Mouse (Mus musculus): ENCODE measurements around the gene Ctsa.
"Not testable (repeated sequence)": the region's sequence is repeated elsewhere in the genome, so short reads cannot be mapped to it uniquely, and the experiment has no call there.

The Ctsa gene

GRCm38 (mm10) chr2:164856309-164857100 is 23.8 kb downstream of the Ctsa start:
- no peak for DNase-seq

DNA sequence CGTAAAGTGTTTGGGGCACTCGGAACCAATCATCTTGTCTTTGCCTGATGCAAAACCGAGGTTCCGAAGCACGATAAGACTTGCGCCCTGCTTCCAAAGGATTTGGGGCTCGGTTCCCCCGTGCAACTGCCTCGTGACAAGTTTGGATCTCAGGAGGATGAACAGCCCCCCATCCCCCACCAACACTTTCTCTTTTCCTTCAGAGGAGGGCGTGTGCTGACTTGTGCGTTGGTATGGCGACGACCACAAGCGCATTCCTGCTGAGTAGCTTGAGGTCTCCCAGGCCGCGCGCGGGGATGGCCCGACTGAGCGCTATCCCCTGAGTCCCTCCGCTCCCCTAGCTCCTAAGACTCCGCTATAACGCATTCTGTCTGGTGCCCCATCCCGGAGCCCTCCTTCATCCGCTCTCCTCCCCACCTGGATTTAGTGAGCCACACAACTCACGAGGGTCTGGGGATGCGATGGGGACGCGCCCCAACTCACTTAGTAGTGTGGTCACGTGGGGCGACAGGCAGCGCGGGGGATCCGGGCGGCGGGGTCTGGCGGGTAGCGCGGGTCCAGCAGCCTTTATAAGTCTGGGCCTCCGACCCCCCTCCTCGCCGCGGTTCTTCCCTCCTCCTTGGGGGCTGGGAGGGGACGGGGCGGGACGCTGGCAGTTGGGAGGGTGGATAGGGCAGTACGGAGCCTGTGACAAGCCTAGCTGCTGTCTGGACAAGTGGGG is 24.6 kb downstream of the Ctsa start, which contains the start of gene Pltp:
TSS of gene Pltp (minus strand) at position 611 of the 721 bp plus-strand sequence.
- no peak for DNase-seq

DNA sequence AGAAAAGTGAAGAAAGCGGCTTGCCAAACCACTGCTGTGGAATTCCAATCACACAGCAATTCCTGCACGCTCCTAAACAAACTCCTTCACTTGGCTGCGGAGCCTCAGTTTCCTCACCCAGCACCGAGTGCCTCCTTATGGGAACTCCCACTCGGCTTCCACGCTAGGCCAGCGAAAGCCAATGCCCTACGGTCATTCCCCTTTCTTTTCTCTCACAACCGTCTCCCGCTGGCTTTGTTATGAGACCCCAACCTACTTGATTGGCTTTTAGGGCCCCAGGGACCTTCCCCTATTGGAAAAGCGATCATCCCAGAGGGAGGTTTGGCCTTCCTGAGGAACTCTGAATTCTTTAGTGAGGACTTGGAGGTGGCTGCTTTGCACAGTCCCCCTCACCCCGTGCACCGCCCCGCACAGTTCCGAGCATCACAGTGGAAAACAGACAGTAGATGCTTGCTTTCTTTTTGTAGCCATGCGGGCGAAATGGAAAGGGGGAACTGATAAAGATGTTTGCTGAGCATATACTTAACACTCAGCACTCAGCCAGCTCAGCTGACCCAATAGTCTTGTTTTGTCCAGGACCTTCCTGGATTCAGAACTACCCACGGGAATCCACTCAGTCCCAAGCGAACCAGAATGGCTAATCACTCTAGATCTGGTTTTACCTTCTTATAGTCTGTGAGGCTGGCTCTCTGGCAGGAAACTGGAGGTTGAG is 25.3 kb downstream of the Ctsa start:
- DNase-seq = no peak

DNA sequence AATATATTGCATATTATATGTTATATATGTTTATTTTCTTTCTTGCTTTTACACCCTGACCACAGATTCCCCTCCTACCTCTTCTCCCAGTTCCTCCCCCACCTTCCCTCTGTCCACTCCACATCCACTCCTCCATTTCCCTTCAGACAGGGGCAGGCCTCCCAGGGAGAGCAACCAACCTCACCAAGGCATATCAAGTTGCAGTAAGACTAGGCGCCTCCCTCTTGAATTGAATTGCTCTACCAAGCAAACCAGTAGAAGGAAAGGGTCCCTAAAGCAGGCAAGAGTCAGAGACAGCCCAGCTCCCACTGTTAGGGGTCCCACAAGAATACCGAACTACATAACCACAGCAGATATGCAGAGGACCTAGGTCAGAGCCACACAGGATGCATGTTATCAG is 26.5 kb downstream of the Ctsa start:
- no peak for DNase-seq

DNA sequence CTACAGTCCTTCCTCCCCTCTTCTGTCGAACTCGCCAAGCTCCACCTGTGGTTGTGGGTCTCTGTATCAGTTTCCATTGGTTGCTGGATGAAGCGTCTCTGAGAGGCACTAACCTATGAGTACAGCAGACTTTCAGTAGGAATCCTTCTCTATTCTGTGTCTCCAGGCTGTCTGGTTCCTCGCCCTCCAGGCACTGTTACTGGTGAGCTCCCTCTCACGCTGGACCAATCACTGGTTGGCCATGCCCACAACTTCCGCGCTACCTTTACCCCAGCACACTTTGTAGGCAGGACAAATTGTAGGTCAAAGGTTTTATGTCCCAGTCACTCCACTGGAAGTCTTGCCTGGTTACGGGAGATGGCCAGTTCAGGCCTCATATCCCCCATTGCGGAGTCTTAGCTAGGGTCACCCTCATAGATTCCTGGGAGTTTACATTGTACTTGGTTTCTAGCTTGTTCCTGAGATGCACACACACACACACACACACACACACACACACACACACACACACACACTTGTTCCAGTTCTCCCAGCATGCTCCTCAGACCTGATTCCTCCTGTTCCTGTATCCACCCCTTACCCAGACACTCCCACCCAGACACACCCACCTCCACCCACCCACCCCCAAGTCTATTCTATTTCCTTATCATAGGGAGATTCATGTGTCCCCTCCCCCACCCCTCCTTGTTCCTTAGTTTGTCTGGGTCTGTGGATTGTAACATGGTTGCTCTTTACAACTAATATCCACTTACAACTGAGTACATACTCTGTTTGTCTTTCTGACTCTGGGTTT is 27.2 kb downstream of the Ctsa start:
- DNase-seq = no peak

- no peak for DNase-seq
Measured at GRCm38 (mm10) chr2:164861094-164861493, 28.4 kb downstream of the Ctsa start.

DNA sequence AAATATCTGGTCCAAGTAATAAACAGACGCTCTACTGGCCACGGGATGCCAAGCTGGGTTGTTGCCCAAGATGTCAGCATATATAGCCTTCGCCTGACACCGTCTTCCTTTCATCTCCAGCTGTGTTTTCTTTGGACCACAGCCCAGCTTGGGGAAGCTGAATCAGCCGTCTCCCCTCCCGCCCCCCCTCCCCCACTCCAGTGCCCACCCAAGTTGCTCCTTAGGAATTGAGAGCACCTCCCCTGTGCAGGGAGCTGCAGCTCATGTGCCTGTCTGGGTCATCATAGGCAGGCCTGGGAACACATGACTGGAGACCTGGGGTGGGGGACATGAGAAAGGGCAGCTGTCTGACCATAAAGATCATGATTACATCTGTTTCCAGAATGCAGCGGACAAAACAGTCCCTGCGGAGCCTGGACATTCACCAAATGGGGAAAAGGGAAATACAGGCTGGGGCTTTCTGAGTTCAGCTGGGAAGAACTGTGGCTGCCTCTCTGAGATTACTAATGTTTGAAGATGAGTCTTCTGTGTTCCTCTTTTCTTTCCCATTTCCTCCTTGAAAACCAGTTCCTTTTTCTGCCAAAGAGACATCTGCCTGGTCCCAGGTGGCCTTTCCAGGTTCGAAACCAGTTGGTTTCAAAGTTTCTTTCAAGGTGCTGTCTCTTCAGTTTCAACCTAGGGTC is 29.6 kb downstream of the Ctsa start:
- no peak for DNase-seq

DNA sequence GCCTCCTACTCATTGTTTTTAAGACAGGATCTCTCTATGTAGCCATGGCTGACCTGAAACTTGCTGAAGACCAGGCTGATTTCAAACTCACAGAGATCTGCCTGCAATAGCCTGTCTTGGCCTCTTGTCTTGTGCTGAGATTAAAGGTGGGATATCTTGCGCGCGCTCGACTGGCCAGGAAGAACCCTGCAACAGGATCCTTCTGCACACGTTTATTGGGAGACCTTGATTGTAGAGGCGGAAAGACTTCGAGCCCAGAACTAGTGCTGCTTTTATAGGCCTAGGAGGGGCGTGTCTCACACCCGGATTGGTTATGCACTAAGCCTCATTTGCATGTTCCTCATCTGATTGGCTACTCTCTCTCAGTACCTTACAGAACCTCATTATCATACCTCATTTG is 30.7 kb downstream of the Ctsa start:
- DNase-seq = not testable (repeated sequence)

- DNase-seq = no peak
Measured at GRCm38 (mm10) chr2:164864593-164864992, 31.9 kb downstream of the Ctsa start.

GRCm38 (mm10) chr2:164866741-164867551 is 34.3 kb downstream of the Ctsa start:
- DNase-seq = no peak

- DNase-seq = no peak
Measured at GRCm38 (mm10) chr2:164867566-164867965, 34.9 kb downstream of the Ctsa start.

DNA sequence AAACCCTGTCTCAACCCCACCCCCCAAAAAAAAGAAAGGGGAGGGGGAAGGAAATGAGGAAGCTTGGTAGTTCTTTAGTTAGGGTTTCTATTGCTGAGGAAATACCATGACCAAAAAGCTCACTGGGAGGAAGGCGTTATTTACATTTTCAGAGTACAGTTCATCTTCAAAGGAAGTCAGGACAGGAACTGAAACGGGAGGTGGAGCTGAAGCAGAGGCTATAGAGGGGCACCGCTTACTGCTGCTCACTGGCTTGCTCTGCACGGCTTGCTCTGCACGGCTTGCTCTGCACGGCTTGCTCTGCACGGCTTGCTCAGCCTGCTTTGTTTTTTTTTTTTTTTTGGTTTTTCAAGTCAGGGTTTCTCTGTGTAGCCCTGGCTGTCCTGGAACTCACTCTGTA is 35.8 kb downstream of the Ctsa start:
- no peak for DNase-seq

- no peak for DNase-seq
Measured at GRCm38 (mm10) chr2:164871602-164872303, 39.1 kb downstream of the Ctsa start.

- DNase-seq = no peak
Measured at GRCm38 (mm10) chr2:164873621-164874020, 40.9 kb downstream of the Ctsa start.

DNA sequence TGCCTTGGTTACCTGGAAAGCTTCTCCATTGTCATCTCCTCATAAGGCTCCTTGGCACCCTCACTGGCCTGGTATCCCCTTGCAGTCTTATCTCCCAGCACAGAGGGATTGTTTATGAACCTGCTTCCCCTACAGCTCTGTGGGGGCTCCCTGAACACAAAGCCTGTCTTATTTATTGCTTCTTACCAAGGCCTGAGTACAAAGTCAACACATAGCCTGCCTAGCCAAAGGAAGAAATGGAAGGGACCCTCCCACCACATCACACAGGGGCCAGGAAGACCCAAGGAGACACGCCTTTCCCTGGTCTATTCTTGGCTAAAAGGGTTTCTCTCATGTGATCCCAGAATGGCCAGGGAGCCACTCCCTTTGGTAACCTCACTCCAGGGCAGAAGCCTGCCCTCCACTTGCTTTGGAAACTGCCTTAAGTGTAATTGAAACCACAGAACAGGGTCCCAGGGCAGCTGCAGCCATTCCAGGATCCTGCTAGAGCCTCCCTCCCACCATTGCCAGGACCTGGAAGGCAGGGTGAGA is 41.6 kb downstream of the Ctsa start:
- no peak for DNase-seq

GRCm38 (mm10) chr2:164875648-164876047 is 43.0 kb downstream of the Ctsa start:
- DNase-seq = not testable (repeated sequence)

DNA sequence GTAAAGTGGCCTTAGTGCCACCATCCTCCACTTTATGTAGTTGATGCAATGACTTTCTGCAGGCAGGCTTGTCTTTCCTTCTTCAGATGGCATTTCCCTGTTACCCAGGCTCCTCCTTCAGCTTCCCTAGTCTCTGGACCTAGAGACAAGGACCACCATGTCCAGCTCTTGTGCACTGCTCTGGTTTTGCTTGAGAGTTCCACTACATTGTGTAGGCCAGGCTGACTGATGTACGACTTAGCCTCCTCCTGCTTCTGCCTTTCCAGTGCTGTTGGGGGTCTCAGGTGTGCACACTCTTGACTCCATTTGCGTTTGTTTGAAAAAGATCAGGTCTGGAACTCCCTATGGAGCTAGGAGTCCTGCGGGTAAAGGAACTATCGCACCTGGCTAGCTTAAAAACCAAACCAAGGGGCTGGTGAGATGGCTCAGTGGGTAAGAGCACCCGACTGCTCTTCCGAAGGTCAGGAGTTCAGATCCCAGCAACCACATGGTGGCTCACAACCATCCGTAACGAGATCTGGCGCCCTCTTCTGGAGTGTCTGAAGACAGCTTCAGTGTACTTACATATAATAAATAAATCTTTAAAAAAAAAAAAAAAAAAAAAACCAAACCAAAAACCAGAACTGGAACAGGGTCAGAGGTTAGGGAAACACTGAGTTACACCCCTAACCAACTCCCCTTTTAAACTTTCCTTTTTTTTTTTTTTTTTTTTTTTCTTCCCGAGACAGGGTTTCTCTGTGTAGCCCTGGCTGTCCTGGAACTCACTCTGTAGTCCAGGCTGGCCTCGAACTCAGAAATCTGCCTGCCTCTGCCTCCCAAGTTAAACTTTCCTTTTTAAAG is 44.9 kb downstream of the Ctsa start:
- DNase-seq = not testable (repeated sequence)

- peak; percentile 66 for DNase-seq
Measured at GRCm38 (mm10) chr2:164878509-164879227, 46.0 kb downstream of the Ctsa start.

DNA sequence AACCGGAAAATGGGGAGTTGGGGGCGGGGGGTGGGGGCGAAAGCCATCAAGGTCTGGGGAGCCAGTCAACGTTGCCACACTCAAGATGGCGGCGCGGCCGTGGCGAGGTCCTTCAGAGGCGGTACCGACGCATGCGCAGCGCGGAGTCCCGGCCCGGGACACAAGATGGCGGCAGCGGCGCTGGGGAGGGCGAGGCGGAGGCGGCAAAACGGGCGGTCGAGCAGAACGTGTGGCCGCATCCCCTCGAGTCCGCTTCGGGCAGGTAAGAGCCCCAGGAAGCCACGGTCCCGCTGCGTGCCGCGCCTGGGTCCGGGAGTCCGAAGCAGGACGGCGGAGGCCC is 46.5 kb downstream of the Ctsa start, which contains the start of gene Pcif1:
TSS of gene Pcif1 (plus strand) at position 77 of the 340 bp plus-strand sequence.
- DNase-seq = peak; percentile 95
